Mouse (Mus musculus): ENCODE data around the gene Zzz3. TPM values are rescaled to one million over a fixed set of nuclear protein-coding genes. Genes with fewer than 3 reads are reported as not detected.

Zzz3 gene
- total and polyA plus RNA-seq, 2 experiments from 2014 or later, result 21.0 to 29.4 TPM

GRCm38 (mm10) chr3:152435590-152435989 is 40.3 kb downstream of the Zzz3 start:
- H3K36me3 ChIP-seq (ENCODE audit: insufficient read depth, low read length), result no peaks in the 10 kb centered on the region
- H3K4me1 ChIP-seq (ENCODE audit: insufficient read depth, low read length), result no peaks in the 10 kb centered on the region
- ATAC-seq (ENCODE audit: low FRiP score) (no peak), DNase-seq (ENCODE audit: low spot score) (no peak)
- no peak overlapping the region for H3K4me3 ChIP-seq (ENCODE audit: low read depth, low read length)
- H3K4me2 ChIP-seq (ENCODE audit: low read depth, low read length, poor library complexity, severe bottlenecking), result no peak overlapping the region
- H3K27me3 ChIP-seq (ENCODE audit: insufficient read depth, low read length), result no peaks in the 10 kb centered on the region
- H3K9ac ChIP-seq (replicated peaks; ENCODE audit: low read length, poor library complexity, severe bottlenecking), result no peak overlapping the region
- TF ChIP-seq CTCF (IDR thresholded peaks at IDR 0.05), result no peak
- no peak overlapping the region for H3K27ac ChIP-seq (ENCODE audit: low read depth, low read length)
- no peaks in the 10 kb centered on the region for H3K9me3 ChIP-seq (ENCODE audit: low read length)

- no peak for ATAC-seq (ENCODE audit: low FRiP score)
- DNase-seq (ENCODE audit: low spot score), result no peak
- no peak overlapping the region for H3K9ac ChIP-seq (replicated peaks; ENCODE audit: low read length, poor library complexity, severe bottlenecking)
Measured at GRCm38 (mm10) chr3:152438068-152438467, 42.8 kb downstream of the Zzz3 start.

GRCm38 (mm10) chr3:152442795-152443194 is 47.5 kb downstream of the Zzz3 start:
- DNase-seq (ENCODE audit: low spot score) (no peak), ATAC-seq (ENCODE audit: low FRiP score) (no peak)
- H3K27ac ChIP-seq (ENCODE audit: low read depth, low read length), result no peak overlapping the region
- H3K27me3 ChIP-seq (ENCODE audit: insufficient read depth, low read length), result no peaks in the 10 kb centered on the region
- H3K9me3 ChIP-seq (ENCODE audit: low read length), result no peaks in the 10 kb centered on the region
- no peak overlapping the region for H3K4me2 ChIP-seq (ENCODE audit: low read depth, low read length, poor library complexity, severe bottlenecking)
- H3K36me3 ChIP-seq (ENCODE audit: insufficient read depth, low read length), result no peaks in the 10 kb centered on the region
- TF ChIP-seq CTCF (IDR thresholded peaks at IDR 0.05), result no peak
- H3K9ac ChIP-seq (replicated peaks; ENCODE audit: low read length, poor library complexity, severe bottlenecking), result no peak overlapping the region
- no peak overlapping the region for H3K4me3 ChIP-seq (ENCODE audit: low read depth, low read length)
- WGBS, result 95% methylated on average over 4 of the region's 4 CpGs
- H3K4me1 ChIP-seq (ENCODE audit: insufficient read depth, low read length), result no peaks in the 10 kb centered on the region

More at GRCm38 (mm10) chr3:152438068-152438467, 42.8 kb downstream of the Zzz3 start:
- 95% methylated on average over 7 of the region's 7 CpGs for WGBS
- Histone ChIP-seq H3K4me2 (ENCODE audit: low read depth, low read length, poor library complexity, severe bottlenecking) (no peak overlapping the region), H3K4me3 (ENCODE audit: low read depth, low read length) (no peak overlapping the region), H3K27ac (ENCODE audit: low read depth, low read length) (no peak overlapping the region), H3K27me3 (ENCODE audit: insufficient read depth, low read length) (no peaks in the 10 kb centered on the region), H3K9me3 (ENCODE audit: low read length) (no peaks in the 10 kb centered on the region), H3K4me1 (ENCODE audit: insufficient read depth, low read length) (no peaks in the 10 kb centered on the region), H3K36me3 (ENCODE audit: insufficient read depth, low read length) (no peaks in the 10 kb centered on the region)
- TF ChIP-seq CTCF (IDR thresholded peaks at IDR 0.05), result no peak

GRCm38 (mm10) chr3:152444114-152444513 is 48.8 kb downstream of the Zzz3 start:
- TF ChIP-seq CTCF (IDR thresholded peaks at IDR 0.05), result no peak
- WGBS, result 91% methylated on average over 3 of the region's 3 CpGs
- no peak overlapping the region for H3K4me3 ChIP-seq (ENCODE audit: low read depth, low read length)
- H3K36me3 ChIP-seq (ENCODE audit: insufficient read depth, low read length), result no peaks in the 10 kb centered on the region
- no peaks in the 10 kb centered on the region for H3K27me3 ChIP-seq (ENCODE audit: insufficient read depth, low read length)
- no peak overlapping the region for H3K9ac ChIP-seq (replicated peaks; ENCODE audit: low read length, poor library complexity, severe bottlenecking)
- no peak overlapping the region for H3K27ac ChIP-seq (ENCODE audit: low read depth, low read length)
- DNase-seq (ENCODE audit: low spot score), result no peak
- no peak overlapping the region for H3K4me2 ChIP-seq (ENCODE audit: low read depth, low read length, poor library complexity, severe bottlenecking)
- no peaks in the 10 kb centered on the region for H3K9me3 ChIP-seq (ENCODE audit: low read length)
- no peaks in the 10 kb centered on the region for H3K4me1 ChIP-seq (ENCODE audit: insufficient read depth, low read length)
- ATAC-seq (ENCODE audit: low FRiP score), result no peak

GRCm38 (mm10) chr3:152446966-152447365 is 51.7 kb downstream of the Zzz3 start:
- H3K27ac ChIP-seq (ENCODE audit: low read depth, low read length), result no peak overlapping the region
- ATAC-seq (ENCODE audit: low FRiP score), result no peak
- H3K9ac ChIP-seq (replicated peaks; ENCODE audit: low read length, poor library complexity, severe bottlenecking), result no peak overlapping the region
- H3K4me3 ChIP-seq (ENCODE audit: low read depth, low read length), result no peak overlapping the region
- H3K4me2 ChIP-seq (ENCODE audit: low read depth, low read length, poor library complexity, severe bottlenecking), result no peak overlapping the region
- H3K9me3 ChIP-seq (ENCODE audit: low read length), result no peaks in the 10 kb centered on the region
- H3K36me3 ChIP-seq (ENCODE audit: insufficient read depth, low read length), result peaks cover 10% of the 10 kb centered on the region
- no peak for DNase-seq (ENCODE audit: low spot score)
- TF ChIP-seq CTCF (IDR thresholded peaks at IDR 0.05), result no peak
- H3K4me1 ChIP-seq (ENCODE audit: insufficient read depth, low read length), result no peaks in the 10 kb centered on the region
- no peaks in the 10 kb centered on the region for H3K27me3 ChIP-seq (ENCODE audit: insufficient read depth, low read length)
- 95% methylated on average over 1 of the region's 1 CpGs for WGBS

- WGBS, result 92% methylated on average over 3 of the region's 4 CpGs
- peaks cover 23% of the 10 kb centered on the region for H3K36me3 ChIP-seq (ENCODE audit: insufficient read depth, low read length)
- H3K9ac ChIP-seq (replicated peaks; ENCODE audit: low read length, poor library complexity, severe bottlenecking), result no peak overlapping the region
Measured at GRCm38 (mm10) chr3:152453163-152453562, 57.9 kb downstream of the Zzz3 start.

More at GRCm38 (mm10) chr3:152453163-152453562, 57.9 kb downstream of the Zzz3 start:
- DNase-seq (ENCODE audit: low spot score) (no peak), ATAC-seq (ENCODE audit: low FRiP score) (no peak)
- H3K4me2 ChIP-seq (ENCODE audit: low read depth, low read length, poor library complexity, severe bottlenecking), result no peak overlapping the region
- H3K4me3 ChIP-seq (ENCODE audit: low read depth, low read length), result no peak overlapping the region
- H3K4me1 ChIP-seq (ENCODE audit: insufficient read depth, low read length), result no peaks in the 10 kb centered on the region
- H3K9me3 ChIP-seq (ENCODE audit: low read length), result no peaks in the 10 kb centered on the region
- H3K27ac ChIP-seq (ENCODE audit: low read depth, low read length), result no peak overlapping the region
- no peak for TF ChIP-seq CTCF (IDR thresholded peaks at IDR 0.05)
- no peaks in the 10 kb centered on the region for H3K27me3 ChIP-seq (ENCODE audit: insufficient read depth, low read length)

Data from midbrain, postnatal 0 days (tissue).